Mouse (Mus musculus) T-helper 17 cell (primary cell): ENCODE results near the gene Slc38a10.

Experiments
- in situ Hi-C, 2 experiments: fragments of 300-600 bp; cut with MboI, MseI; formaldehyde crosslinking; loops; 1 replicate in 1 of 2; 2 replicates in 1 of 2; pipeline ENCODE4 v1.15.1; 2025; ENCODE audit warnings: high pct_unique_total_duplicates in 2 of 2

Gene Slc38a10

DNA sequence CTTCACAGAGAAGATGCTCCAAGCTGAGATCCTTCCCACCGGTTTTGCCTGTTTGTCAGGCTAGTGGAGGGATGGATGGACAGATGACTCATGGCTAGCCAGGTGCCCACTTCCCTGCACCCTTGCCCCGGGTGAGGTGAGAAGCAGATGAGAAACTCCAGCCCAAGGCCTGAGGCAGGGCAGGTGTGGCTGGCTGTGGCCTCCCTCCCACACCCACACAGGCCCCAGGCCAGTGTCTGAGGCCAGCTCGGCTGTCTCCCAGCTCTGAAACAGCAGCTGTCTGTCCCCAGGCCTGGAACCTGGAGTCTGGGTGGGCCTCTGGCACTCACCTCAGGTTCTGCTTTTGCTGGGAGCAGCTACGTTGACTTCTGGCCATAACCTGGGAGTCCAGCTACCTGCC lies 24.8 kb upstream of the Slc38a10 start:
- in situ Hi-C loops = no loop called here

DNA sequence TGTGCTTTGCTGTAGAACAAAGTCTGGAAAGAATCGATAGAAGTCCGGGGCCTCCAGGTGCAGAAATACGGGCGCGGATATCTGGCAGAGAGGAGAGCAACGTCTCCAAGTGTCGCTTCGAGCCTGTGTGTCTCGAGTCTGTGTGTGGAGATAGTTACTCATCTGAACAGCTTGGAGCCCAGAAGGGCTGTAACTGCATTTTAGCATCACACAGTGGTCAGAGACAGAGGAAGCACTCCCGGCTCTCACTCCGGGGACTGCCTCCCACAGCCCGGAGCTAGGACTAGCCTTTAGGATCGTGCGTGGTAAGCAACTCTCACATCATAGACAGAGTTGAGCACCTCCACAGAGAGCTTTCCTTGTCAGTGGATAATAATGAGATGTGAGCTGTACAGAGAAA lies 22.1 kb upstream of the Slc38a10 start:
- in situ Hi-C loops = no loop called here

DNA sequence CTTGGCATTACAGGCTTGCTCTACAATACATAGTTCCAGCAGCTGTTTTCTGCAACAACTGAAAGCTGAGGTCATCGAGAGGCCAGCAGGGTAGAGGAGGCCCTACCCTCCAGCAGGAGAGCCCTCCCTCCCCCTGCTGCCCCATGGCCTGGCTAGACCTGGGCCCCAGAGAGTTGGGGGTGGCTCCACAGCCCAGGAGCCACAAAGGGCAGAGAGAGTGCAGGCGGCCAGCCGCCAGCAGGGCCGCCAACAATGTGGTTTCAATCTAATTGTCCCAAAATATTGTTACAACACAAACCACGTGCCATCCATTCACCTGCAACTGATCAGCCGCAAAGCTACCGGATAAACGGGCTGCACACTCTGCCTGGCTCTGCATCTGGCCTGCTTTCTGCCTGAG lies 20.0 kb upstream of the Slc38a10 start:
- in situ Hi-C loops = no loop called here

DNA sequence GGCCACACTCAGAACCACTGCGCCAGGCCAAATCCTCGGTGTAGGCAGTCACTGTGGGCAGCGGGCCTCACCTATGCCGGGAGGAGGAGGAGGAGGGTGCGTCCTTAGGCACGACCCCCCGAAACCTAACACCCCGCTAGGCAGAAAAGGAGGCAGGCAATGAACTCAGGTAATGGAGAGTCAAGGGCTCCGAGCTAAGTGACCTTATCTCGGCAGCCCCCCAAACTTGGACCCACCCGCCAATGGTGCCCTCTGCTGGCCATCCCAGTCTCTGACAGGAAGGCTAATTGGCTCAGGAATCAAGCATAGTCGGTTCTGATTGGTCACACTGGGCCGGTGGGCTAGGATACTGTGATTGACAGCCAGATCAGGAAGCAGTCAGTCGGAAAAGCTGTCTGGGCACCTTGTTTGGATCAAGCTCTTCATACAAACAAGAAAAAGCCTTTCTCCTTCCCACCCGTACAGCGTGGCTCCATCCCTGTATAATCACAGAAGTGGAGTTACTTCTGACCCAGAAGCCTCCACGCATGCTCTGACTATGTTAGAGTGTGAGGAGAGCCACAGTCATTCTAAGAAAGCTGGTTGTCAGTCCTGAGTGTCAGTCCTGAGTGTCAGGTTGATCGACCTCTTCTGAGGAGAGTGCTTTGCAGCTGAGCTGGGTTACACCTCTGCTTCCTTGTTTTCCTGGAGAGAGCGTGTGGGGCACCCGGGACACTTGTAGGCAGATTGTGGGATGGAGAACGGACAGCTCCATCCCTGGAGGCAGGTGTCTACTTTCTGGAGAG lies 18.3 kb upstream of the Slc38a10 start:
- in situ Hi-C loops = no loop called here

DNA sequence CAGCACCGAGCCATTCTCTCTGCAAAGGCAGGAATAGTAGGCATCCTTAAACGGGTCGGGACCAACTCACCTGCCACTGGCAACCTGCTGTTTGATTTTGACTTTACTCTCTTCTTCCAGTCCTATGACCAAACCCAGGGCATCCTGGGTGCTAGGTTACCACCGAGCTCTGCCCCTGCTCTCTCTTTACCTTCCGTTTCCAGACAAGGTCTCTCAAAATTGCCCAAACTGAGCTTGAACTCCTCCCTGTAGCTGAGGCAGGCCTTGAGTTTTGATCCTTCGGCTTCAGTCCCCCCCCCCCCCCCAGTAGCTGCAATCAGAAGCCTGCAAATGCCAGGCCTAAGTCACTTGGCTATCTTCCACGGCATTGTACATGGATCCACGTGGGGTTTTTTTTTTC lies 17.4 kb upstream of the Slc38a10 start:
- in situ Hi-C loops = no loop called here

DNA sequence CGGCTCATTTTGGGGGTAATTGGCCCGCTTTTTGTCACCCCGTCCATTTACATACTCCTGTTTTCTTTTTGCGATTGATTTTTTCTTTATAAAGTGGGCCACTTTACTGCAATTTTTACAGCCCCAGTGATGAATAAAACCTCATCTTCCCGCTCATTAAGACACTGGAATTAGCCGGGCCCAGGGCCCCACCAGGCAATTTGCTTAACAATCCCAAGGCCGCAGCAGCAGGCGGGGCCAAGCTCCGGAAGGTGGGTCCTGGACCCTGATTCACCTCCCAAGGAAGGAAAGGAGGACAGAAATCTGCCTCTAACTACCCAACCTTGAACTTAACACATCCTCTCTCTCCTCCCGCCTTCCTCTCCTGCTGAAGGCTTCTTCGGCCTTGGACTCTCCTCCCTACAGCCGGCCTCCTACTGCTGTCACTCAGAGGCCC lies 16.8 kb upstream of the Slc38a10 start:
- in situ Hi-C loops = no loop called here

DNA sequence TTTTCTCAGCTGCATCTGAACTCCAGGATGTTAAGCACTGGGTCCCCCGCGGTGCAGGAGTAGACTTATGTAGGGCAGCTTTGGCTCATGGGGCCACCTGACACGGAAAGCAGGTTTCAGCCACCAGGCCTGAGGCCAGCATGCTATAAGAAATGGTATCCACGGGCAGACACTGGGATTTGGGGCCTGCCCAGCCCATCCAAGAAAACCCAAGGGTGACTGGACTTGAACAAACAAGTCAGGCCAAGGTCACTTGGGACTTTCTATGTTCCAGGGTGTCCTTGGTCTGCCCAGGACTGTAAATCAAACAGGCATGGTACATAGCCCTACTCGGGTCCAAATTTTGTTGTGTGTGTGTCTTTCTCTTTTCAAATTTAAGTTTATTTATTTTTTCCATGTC lies 15.9 kb upstream of the Slc38a10 start:
- in situ Hi-C loops = no loop called here

DNA sequence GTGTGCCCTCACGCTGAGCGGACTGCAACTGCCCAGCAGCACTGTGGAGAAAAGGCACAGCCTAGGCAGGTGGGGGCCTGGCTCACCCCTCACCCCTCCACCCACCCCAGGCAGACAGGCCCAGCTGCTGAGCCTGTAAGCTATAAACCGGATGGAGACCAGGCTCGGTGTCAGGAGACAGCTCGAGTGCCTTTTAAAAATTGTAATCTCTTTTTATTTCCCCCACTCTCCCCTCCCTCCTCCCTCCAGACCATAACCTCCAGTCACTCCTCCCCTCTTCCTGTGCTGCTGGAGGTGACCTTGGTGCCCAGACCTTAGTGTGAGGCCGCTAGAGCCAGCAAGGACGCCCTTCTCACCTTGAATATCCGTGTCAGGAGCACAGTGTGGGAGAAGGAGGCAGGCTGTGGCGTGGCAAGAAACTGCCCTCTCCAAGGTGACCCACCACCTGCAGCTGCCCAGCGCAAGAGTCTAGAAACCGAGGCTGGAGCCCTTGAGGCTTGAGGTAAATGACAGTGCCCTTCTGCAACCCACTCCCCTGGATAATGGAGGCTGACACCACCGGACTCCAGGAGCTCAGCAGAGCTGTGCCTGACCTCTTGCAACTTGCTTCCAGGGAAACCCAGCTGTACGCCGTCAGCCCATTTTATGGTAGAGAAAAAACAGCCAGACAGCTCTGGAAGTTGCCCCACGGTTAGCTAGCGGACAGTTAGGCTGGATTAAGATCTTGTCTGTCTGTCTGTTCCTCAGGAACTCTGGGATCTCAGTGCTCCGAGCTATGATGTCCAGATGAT lies 13.5 kb upstream of the Slc38a10 start:
- in situ Hi-C loops = loop anchor here in 1 of 2 experiments (5.0 kb wide), 1 partner anchor 373 kb away; no protein-coding TSS in a partner anchor

DNA sequence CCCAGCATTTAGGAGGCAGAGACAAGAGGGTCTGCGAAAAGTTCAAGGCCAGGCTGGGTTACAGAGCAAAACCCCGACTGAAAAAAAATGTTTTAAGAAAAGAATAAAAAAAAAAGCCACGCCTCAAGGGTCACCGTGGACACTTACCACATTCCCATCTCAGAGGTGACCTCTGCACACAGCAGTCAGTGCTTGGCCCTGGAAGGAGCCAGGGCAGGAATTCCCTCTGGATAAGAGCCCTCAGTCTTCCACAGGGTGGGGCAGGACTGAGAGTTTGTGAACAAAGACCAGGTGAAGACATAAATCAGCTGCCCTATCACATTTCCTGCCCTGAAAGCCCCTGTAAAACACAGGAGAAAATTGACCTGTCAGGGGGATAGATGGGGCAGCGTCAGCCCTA lies 12.9 kb upstream of the Slc38a10 start:
- in situ Hi-C loops = loop anchor here in 1 of 2 experiments (5.0 kb wide), 1 partner anchor 373 kb away; no protein-coding TSS in a partner anchor

DNA sequence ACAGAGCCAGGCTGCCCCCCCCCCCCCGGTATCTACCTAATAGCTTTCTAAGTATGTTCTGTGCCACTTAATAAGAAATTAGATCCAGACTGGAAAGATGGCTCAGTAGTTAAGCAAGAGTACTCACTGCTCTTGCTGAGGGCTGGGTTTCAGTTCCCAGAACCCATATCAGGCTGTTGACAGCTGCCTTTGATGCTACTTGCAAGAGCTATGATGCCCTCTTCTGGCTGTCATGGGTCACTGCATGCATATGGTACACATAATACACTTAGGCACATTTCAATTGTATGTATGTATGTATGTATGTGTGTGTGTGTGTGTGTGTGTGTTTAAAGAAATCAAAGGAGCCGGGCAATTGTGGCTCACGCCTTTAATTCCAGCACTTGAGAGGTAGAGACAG lies 12.1 kb upstream of the Slc38a10 start:
- in situ Hi-C loops = loop anchor here in 1 of 2 experiments (5.0 kb wide), 1 partner anchor 374 kb away; no protein-coding TSS in a partner anchor

DNA sequence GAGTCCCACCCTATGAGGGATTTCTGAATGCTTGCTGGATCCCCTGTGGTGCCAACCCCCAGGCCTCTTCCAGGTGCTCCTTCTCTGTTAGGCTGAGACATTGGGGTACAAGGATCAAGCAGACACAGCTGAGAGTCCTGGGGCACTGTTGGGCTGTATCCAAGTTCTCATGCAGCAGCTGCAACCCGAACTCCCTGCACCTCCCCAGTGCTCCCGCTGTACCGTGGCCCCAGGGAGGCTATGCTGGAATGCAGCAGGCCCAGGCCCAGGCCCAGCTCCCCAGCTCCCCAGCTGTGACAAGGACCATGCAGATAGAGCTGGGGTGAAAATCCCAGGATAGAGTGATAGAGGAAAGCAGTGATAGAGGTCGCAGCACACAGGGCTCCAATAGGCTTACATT lies 10.1 kb upstream of the Slc38a10 start:
- in situ Hi-C loops = loop anchor here in 1 of 2 experiments (5.0 kb wide), 1 partner anchor 376 kb away; no protein-coding TSS in a partner anchor

DNA sequence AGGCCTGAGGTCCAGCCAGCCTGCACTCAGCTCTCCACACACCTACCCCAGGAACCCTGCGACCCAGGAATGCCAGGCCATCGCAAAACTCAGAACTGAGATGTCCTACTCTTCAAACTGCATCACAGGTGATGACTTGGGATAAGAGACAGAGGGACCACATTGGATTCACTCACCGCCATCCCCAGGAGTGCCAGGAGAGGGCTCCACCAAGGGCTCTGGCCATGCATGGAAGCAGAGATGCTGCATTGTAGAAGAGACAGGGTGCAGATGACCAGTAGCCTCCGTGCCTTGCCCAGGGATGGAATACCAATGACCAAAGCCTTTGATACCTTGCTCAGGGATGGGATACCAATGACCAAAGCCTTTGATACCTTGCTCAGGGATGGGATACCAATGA lies 9.3 kb upstream of the Slc38a10 start:
- in situ Hi-C loops = loop anchor here in 1 of 2 experiments (5.0 kb wide), 1 partner anchor 377 kb away; no protein-coding TSS in a partner anchor

DNA sequence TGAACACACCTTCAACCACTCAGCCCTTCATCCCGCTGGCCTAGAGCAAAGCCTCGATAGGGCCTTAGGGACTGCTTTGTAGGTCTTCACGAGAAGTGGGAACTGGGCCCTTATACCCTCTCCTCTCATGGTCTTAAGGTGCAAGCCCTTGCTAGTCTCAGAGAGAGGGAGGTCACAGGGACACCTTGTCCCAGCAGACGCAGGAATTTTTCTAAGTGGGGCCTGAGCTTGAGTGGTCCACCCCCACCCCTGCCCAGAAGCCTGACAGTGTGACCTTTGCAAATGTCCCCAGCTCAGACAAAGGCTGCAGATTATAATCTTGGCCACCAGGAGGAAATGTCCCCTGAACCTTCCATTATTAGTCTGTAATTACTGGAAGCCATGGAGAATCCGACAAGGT lies 8.5 kb upstream of the Slc38a10 start:
- in situ Hi-C loops = loop anchor here in 1 of 2 experiments (5.0 kb wide), 1 partner anchor 378 kb away; no protein-coding TSS in a partner anchor

DNA sequence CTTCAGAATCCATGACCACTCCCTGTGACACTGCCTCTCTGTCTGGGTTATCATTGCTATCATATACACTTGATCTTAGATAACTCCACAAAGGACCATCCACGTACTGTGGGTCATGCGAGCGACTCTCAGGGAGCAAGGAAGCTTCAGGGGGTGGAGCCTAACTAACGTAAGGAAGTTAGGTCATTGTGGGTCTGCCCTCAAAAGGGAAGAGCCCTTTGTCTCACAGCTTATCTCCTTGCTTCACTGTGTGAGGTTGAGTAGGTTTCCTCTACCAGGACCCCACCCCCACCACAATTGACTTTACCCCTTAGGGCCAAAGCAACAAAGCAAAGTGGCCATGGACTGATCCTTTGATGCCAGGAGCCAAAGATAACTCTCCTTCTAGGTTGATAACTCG lies 7.7 kb upstream of the Slc38a10 start:
- in situ Hi-C loops = no loop called here

DNA sequence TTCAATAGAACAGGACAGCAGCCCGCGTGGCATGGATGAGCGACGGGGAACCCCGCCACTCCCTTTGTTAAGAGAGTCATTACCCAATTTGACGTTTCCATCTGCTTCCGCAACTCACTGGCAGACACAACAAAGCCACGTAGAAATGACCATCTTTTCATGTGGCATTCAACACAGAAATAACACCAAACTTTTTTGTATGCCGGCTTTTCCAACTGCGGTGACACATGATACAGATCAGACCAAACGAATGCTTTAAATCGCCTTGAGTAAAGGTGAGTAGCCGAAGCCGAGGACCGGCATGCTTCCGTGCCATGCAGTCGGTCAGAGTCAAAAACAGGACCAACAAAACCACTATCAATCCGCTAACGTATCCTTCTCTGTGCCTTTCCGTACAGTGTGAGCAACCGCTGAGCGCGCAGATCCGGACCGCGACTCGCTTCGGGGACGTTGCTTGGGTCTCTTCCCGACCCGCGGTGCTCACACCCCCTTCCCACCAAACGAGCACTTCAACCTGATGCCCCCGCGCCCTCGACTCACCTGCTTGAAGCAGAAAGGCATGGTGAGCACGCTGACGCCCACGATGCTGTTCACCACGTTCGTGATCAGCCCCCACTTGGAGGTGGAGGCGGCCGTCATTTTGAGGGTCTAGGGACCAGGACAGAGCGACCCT lies 570 bp downstream of the Slc38a10 start:
- in situ Hi-C loops = no loop called here

DNA sequence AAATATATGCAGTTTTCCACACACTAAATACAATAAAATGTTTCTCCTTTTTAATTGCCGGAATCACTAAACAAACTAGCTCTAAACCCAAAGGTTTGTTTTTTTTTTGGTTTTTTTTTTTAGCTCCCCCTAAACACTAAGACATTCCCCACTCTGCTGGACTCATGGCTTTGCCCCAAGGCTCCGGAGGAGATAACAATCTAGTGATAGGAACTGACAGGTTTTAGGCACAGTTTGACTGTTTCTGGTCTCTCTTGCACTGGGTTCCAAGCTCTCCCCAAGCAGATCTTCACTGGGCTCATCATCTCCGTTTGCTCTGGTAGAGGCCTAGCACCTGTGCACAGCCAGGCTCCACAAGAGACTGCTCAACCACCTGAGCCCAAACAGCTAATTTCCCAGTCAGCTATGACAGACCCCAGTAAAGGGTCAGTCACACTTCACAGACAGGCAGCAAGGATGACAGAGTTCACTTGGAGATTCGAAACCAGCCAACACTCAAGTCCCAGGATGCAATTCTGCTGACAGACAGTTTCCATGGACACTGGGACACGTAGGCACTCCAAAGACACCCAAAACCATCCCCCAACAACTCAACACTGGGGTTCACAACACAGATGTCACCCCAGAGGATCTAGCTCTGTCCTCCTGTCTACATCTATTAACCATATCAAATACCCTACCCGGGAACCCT lies 1.5 kb downstream of the Slc38a10 start:
- in situ Hi-C loops = no loop called here

DNA sequence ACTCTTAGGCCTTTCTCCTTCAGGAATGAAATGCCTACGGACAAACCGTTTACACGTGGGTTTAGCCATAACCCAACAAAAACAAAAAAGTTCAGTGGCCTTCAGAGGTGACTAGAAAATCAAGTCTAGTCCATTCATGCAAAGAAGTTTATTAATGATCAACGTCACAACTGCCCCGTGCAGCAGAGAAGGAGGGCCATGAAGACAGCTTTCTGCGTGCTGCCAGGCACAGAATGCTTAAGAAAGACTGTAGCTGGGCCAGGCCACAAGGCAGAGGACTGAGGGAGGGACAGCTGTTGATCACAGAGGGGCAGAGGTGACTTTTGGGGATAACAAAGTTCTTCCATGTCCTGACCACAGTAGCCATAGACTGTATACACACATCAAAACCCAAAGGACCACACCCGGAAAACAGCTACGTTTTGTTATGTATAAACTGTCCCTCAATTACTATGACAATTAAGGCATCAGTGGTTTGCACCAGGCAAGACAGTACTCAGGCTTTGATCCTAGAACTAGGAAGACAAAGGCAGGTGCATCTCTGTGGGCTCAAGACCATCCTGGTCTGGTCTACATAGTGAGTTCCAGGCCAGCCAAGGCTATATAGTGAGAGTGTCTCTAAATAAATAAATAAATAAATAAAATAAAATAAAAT lies 2.8 kb downstream of the Slc38a10 start:
- in situ Hi-C loops = no loop called here

DNA sequence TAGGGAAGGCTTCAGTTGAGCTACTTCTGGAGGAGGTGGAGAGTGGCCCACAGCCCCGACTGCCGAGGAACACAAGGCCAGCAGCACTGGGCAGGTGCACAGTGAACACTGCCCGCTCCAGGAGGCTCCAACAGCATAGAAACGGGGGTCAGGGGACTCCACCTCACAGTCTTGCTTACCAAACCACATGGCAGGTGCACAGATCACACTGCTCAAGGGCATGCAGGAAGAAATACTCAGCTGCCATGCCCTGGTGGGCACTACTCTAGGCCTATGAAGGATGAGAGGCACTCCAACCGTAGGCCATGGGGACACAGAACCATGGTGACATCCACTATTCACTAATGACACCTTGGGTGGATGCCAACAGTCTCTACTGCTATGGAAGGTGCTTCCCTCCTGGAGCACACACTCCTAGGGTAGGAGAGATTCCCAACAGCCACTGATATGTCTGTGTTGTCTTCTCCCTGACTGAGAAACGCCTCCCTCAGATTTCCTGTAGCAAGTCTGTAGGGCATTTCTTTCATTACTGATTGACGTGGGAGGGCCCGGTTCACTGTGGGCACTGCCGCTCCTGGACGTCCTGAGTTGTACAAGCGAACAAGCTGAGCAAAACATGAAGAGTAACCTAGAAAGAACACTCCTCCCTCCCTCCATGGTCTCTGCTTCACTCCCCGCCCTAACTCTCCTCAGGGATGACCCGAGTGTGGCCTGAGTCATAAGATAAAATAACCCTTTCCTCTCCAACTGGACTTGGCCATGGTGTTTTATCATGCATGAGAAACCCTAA lies 7.2 kb downstream of the Slc38a10 start:
- in situ Hi-C loops = no loop called here

DNA sequence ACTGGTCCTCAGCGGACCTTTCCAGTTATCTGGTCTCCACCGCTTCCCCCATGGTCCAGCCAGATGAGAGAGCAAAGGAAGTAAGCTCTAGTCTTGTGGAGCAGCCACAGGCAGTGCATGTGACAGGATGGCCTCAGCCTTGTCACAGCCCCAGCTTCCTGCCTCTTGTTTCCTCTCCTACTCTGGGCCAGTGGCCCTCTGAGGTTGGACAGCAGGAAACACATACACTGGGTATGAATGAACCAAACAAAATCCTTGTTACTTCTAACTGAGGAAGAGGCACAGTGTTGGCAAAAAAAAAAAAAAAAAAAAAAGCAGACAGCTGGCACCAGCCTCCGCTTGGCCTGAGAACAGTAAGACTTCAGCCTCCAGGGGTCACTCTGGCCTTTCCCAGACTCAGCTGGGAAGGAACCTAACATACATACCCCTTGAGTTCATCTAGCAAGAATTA lies 8.5 kb downstream of the Slc38a10 start:
- in situ Hi-C loops = no loop called here

DNA sequence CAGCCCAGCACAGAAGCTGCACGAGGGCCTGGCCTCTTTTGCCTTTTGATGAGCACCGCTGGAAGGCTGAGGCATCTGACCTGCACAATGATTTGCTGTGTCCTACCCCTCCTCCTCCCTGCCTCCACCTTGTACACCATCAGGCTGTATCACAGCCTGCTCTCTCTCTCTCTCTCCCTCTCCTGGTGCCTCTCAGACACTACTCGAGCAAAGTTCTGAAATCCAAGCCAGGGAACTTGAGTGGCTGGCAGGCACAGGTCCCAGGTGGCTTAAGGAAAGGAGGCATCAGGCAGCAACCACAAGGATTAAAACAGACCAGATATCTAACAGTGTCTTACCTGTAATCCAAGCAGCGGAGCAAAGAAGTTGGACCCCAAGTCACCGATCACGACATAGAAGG lies 10.9 kb downstream of the Slc38a10 start:
- in situ Hi-C loops = no loop called here
